Comparison of ENCODE assay signal across 9 mouse cellular contexts in the genomic region with DNA sequence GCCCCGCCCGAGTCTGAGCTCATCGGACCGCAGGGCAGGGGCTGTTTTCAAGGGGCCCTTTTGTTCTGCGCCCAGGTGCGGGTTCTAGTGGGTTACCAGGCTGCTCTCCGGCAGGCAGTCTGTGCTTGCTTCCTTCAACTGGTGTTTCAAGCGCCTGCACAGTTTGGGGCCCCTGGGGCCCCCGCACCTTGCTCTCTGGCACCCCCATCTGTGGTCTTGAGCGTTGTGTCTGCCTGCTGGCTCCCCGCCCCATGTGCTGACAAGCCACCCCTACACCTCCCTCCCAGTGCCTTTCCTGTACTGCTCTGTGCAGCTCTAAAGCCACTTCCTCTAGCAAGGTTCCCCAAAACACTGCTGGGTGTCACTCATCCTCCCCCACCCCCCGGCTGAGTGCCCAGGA. TPM values are rescaled to one million over a fixed set of nuclear protein-coding genes. Genes with fewer than 3 reads are reported as not detected.
DNase-seq lines count a peak whose midpoint lies in the region; ATAC-seq and TF ChIP-seq lines count a peak whose summit lies in the region.
"Had no signal": no experiment of that assay in that cellular context is flagged by ENCODE, and none has a peak within 500 bp of the region (broad histone marks: within the 10 kb centered on the region; RNA-seq: fewer than 3 reads in every experiment).

No protein-coding gene starts in this region.

- TF ChIP-seq POLR2A in ES-Bruce4 (IDR thresholded peaks at IDR 0.05; ENCODE audit: insufficient read depth, low read length) = no peak

- DNase-seq in heart, adult 11 months = peak; percentile 98
- peak; percentile 98 for DNase-seq in thymus, postnatal 25 days
- DNase-seq in urinary bladder, postnatal 10 days (ENCODE audit: low spot score) = no peak

- H3K4me3 ChIP-seq in heart, embryonic 12.5 days = no peak overlapping the region
- H3K4me3 ChIP-seq in ES-Bruce4 (ENCODE audit: low read depth, low read length) (peak overlapping the region; percentile 5; the same call in 1 of the 2 replicates), macrophage (ENCODE audit: inconsistent target) (peak overlapping the region; percentile 90)
- no peak overlapping the region for H3K4me3 ChIP-seq in kidney, embryonic 16.5 days (ENCODE audit: low read length)
- H3K4me3 ChIP-seq: limb, embryonic 12.5 days had no signal

- no peak for TF ChIP-seq CTCF in ES-Bruce4 (IDR thresholded peaks at IDR 0.05; ENCODE audit: low read depth, low read length)

- H3K79me2 ChIP-seq in macrophage (ENCODE audit: inconsistent target) = peaks cover 41% of the 10 kb centered on the region

- 56% methylated on average over 12 of the region's 12 CpGs for WGBS in heart, embryonic 12.5 days
- 61% methylated on average over 12 of the region's 12 CpGs for WGBS in kidney, embryonic 16.5 days
- under 1% methylated on average over 12 of the region's 12 CpGs for WGBS in macrophage (ENCODE audit: missing documents)

- H3K27ac ChIP-seq in heart, embryonic 12.5 days (ENCODE audit: poor library complexity, severe bottlenecking) = no peak overlapping the region
- H3K27ac ChIP-seq in ES-Bruce4 (ENCODE audit: insufficient read depth, low read length) (no peak overlapping the region), macrophage (peak overlapping the region; percentile 90)
- no peak overlapping the region for H3K27ac ChIP-seq in kidney, embryonic 16.5 days (ENCODE audit: low read length)
- H3K27ac ChIP-seq: limb, embryonic 12.5 days had no signal

- no peak overlapping the region for H3K4me2 ChIP-seq in heart, embryonic 12.5 days
- H3K4me2 ChIP-seq in kidney, embryonic 16.5 days (replicated peaks; ENCODE audit: low read depth, low read length) = no peak overlapping the region
- H3K4me2 ChIP-seq: limb, embryonic 12.5 days had no signal

- TF ChIP-seq EP300 in ES-Bruce4 (IDR thresholded peaks at IDR 0.05; ENCODE audit: insufficient read depth, low read depth, low read length) = no peak

- H3K36me3 ChIP-seq in heart, embryonic 12.5 days = no peaks in the 10 kb centered on the region
- H3K36me3 ChIP-seq in ES-Bruce4 (ENCODE audit: control insufficient read depth, insufficient read depth, low read length, poor library complexity, severe bottlenecking) (no peaks in the 10 kb centered on the region), macrophage (ENCODE audit: inconsistent target) (peaks cover 23% of the 10 kb centered on the region; the same call in 1 of the 2 replicates)
- no peaks in the 10 kb centered on the region for H3K36me3 ChIP-seq in kidney, embryonic 16.5 days (ENCODE audit: insufficient read depth, low read length)
- H3K36me3 ChIP-seq: limb, embryonic 12.5 days had no signal

- no peaks in the 10 kb centered on the region for H3K9me3 ChIP-seq in heart, embryonic 12.5 days (replicated peaks)
- no peaks in the 10 kb centered on the region for H3K9me3 ChIP-seq in ES-Bruce4 (replicated peaks; ENCODE audit: control insufficient read depth, insufficient read depth, low read length, poor library complexity, severe bottlenecking)
- no peaks in the 10 kb centered on the region for H3K9me3 ChIP-seq in kidney, embryonic 16.5 days (ENCODE audit: low read length)
- H3K9me3 ChIP-seq: limb, embryonic 12.5 days had no signal

- peaks cover 48% of the 10 kb centered on the region for H3K4me1 ChIP-seq in heart, embryonic 12.5 days (replicated peaks)
- no peaks in the 10 kb centered on the region for H3K4me1 ChIP-seq in ES-Bruce4 (ENCODE audit: control insufficient read depth, insufficient read depth, low read length)
- 0 out of 2 replicates have a peak, but pooled peaks cover 6% of the 10 kb centered on the region for H3K4me1 ChIP-seq in kidney, embryonic 16.5 days (ENCODE audit: insufficient read depth, low read length)

- H3K9ac ChIP-seq in heart, embryonic 12.5 days = no peak overlapping the region
- H3K9ac ChIP-seq in ES-Bruce4 (ENCODE audit: low read depth, poor library complexity, severe bottlenecking) = no peak overlapping the region
- no peak overlapping the region for H3K9ac ChIP-seq in kidney, embryonic 16.5 days (replicated peaks; ENCODE audit: low read length)
- H3K9ac ChIP-seq: limb, embryonic 12.5 days had no signal

- no peak for ATAC-seq in heart, embryonic 12.5 days (ENCODE audit: insufficient number of reproducible peaks, low FRiP score)
- 0 out of 2 replicates have a peak, but pooled peaks have one; percentile 21 for ATAC-seq in erythroblast, adult 5-6 weeks (replicated peaks; ENCODE audit: low FRiP score, poor library complexity, severe bottlenecking)
- peak; percentile 47; the same call in 1 of the 2 replicates for ATAC-seq in kidney, embryonic 16.5 days (ENCODE audit: low FRiP score, low TSS enrichment)

- no peaks in the 10 kb centered on the region for H3K27me3 ChIP-seq in heart, embryonic 12.5 days (replicated peaks)
- H3K27me3 ChIP-seq in ES-Bruce4 (ENCODE audit: control insufficient read depth, insufficient read depth, low read length, poor library complexity, severe bottlenecking) = no peaks in the 10 kb centered on the region
- H3K27me3 ChIP-seq in kidney, embryonic 16.5 days (ENCODE audit: insufficient read depth, low read length) = no peaks in the 10 kb centered on the region
- H3K27me3 ChIP-seq: limb, embryonic 12.5 days had no signal

RNA-seq across cellular contexts. Expression of a gene that starts 45.1 kb away (rescaled TPM):
- polyA plus RNA-seq in heart, embryonic 12.5 days (2016; fragmentation: Nextera tagmentation; extraction: Ambion mirVana) = 27.0 and 27.2 TPM in 2 replicates
- polyA plus RNA-seq in ES-Bruce4 (2011; ENCODE audit: insufficient read depth, insufficient read length, low read depth, missing spikeins) (0.45 and 1.1 TPM in 2 replicates), macrophage (2018) (28.9 to 47.9 TPM (median 35.4 TPM) in 3 replicates)
- 18.8 and 30.7 TPM in 2 replicates for total RNA-seq in erythroblast, adult 5-6 weeks (2015; ENCODE audit: low replicate concordance)
- 11.7 and 15.2 TPM in 2 replicates for total RNA-seq in erythroblast, adult 5-6 weeks (2017; ENCODE audit: low replicate concordance)
- polyA plus RNA-seq in kidney, embryonic 16.5 days (2015; fragmentation: Nextera tagmentation; extraction: Ambion mirVana) = 2.6 and 3.1 TPM in 2 replicates
- total RNA-seq in macrophage (2018; cell fraction: chromatin; rRNA removed) = 10 to 100 TPM in 25 of 26 experiments, 1 to 10 TPM in 1; 8.9 to 37.5 (median 19.6) TPM
- total RNA-seq in macrophage (2018; cell fraction: cytosol; rRNA removed) = 10 to 100 TPM; 20.0 to 56.2 (median 35.3) TPM
- total RNA-seq in macrophage (2018; cell fraction: nucleus; rRNA removed) = 10 to 100 TPM; 14.7 to 47.2 (median 30.6) TPM

RNA-seq across cellular contexts. Expression of a gene that starts 47.0 kb away (rescaled TPM):
- polyA plus RNA-seq in heart, embryonic 12.5 days (2016; fragmentation: Nextera tagmentation; extraction: Ambion mirVana) = 45.8 and 51.8 TPM in 2 replicates
- polyA plus RNA-seq in ES-Bruce4 (2011; ENCODE audit: insufficient read depth, insufficient read length, low read depth, missing spikeins) = 96.5 and 99.1 TPM in 2 replicates
- 10.8 and 13.6 TPM in 2 replicates for total RNA-seq in erythroblast, adult 5-6 weeks (2015; ENCODE audit: low replicate concordance)
- total RNA-seq in erythroblast, adult 5-6 weeks (2017; ENCODE audit: low replicate concordance) = 10.9 and 12.4 TPM in 2 replicates
- 70.0 and 70.5 TPM in 2 replicates for polyA plus RNA-seq in kidney, embryonic 16.5 days (2015; fragmentation: Nextera tagmentation; extraction: Ambion mirVana)
- 10 to 100 TPM in 25 of 26 experiments, 1 to 10 TPM in 1; 9.1 to 48.4 (median 30.4) TPM for total RNA-seq in macrophage (2018; cell fraction: chromatin; rRNA removed)
- total RNA-seq in macrophage (2018; cell fraction: cytosol; rRNA removed) = 10 to 100 TPM; 14.9 to 26.3 (median 22.8) TPM
- 10 to 100 TPM in 25 of 26 experiments, 1 to 10 TPM in 1; 9.1 to 45.7 (median 23.0) TPM for total RNA-seq in macrophage (2018; cell fraction: nucleus; rRNA removed)
- polyA plus RNA-seq in macrophage (2018) = 15.6 to 17.9 TPM (median 17.7 TPM) in 3 replicates

Comparison
In these comparisons a context has a peak if more than half of its experiments do, and no peak if none do; other contexts are left out.
1. H3K4me3 ChIP-seq: peak in ES-Bruce4 (single experiment) and macrophage (single experiment); none in heart, embryonic 12.5 days (single experiment) and kidney, embryonic 16.5 days (single experiment).